Mouse (Mus musculus) heart, embryonic 16.5 days (tissue): Measurements from ENCODE around the gene Hsd11b1. TPM values are rescaled to one million over a fixed set of nuclear protein-coding genes. Genes with fewer than 3 reads are reported as not detected.

Experiments
- ATAC-seq: fragments of 200-750 bp; cut with Nextera tagmentation; replicated peaks from 2 replicates; pipeline ENCODE4 v1.8.0; 2017; ENCODE audit warnings: moderate number of reproducible peaks; ENCODE audit not compliant: insufficient read depth, low FRiP score; ENCODE audit errors: extremely low read depth
- H3K27ac ChIP-seq: fragments of 300-500 bp; sonication (generic); 2 replicates; pipeline ENCODE4 v1.5.1; 2014; ENCODE audit warnings: mild to moderate bottlenecking, low read length, control low read depth, moderate library complexity
- H3K27me3 ChIP-seq: fragments of 300-500 bp; sonication (generic); 2 replicates; pipeline ENCODE4 v1.6.1; 2014; ENCODE audit warnings: low read length, mixed read lengths; ENCODE audit not compliant: control insufficient read depth, insufficient read depth
- H3K36me3 ChIP-seq: fragments of 300-500 bp; sonication (generic); 2 replicates; pipeline ENCODE4 v1.6.1; 2014; ENCODE audit not compliant: control insufficient read depth, insufficient read depth
- H3K4me1 ChIP-seq: fragments of 300-500 bp; sonication (generic); 2 replicates; pipeline ENCODE4 v1.6.1; 2014; ENCODE audit warnings: low read length, mixed read lengths; ENCODE audit not compliant: control insufficient read depth, insufficient read depth
- H3K4me2 ChIP-seq: fragments of 300-500 bp; sonication (generic); 2 replicates; pipeline ENCODE4 v1.6.1; 2014; ENCODE audit warnings: low read depth, mild to moderate bottlenecking, control low read depth, low read length
- H3K4me3 ChIP-seq: fragments of 300-500 bp; sonication (generic); 2 replicates; pipeline ENCODE4 v1.5.1; 2014; ENCODE audit warnings: mild to moderate bottlenecking, control low read depth, low read length
- H3K9ac ChIP-seq: fragments of 300-500 bp; sonication (generic); 2 replicates; pipeline ENCODE4 v1.6.1; 2014; ENCODE audit warnings: low read length, control low read depth
- H3K9me3 ChIP-seq: fragments of 300-500 bp; sonication (generic); replicated peaks from 2 replicates; pipeline ENCODE4 v1.6.1; 2016; ENCODE audit warnings: low read length; ENCODE audit not compliant: control insufficient read depth
- WGBS: fragments of 180-500 bp; shearing (Covaris S2); extraction: QIAGEN DNeasy Blood & Tissue Kit; methylation state at CpG from one replicate; pipeline ENCODE4 v1.1.7; 2014; 5-methylcytosine and 5-hydroxymethylcytosine counted together
- polyA plus RNA-seq: library from polyadenylated mRNA; unstranded; fragments of >200 nt; fragmentation: Nextera tagmentation; extraction: Ambion mirVana; gene quantifications from 2 replicates; pipeline ENCODE4 v1.2.1, GENCODE M21; 2015

Gene Hsd11b1
- polyA plus RNA-seq, 1 experiment from 2014 or later, result 3.7 TPM

DNA sequence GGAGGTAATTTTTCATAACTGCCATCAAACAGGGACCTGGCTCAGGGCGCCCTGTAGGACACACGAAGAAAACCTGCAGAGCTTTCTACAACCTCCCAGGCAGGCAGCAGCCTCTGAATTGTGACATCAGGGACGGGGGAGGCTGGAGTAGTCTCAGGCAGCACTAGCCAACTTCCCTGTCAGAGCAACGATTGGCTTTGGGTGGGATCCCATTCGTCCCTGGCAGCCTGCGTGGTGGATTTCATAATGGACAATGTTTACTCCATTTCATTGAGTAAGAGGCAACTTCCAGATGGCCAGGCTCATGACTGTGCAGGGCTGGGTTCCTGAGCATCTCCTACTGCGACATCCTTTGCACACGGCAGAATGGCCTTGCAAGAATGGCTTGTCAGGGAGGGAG, 21.6 kb downstream of the Hsd11b1 start:
- H3K27ac ChIP-seq, result no peak overlapping the region
- H3K9me3 ChIP-seq, result no peaks in the 10 kb centered on the region
- peaks cover 9% of the 10 kb centered on the region; the same call in 1 of the 2 replicates for H3K4me1 ChIP-seq
- H3K4me2 ChIP-seq, result no peak overlapping the region
- no peaks in the 10 kb centered on the region for H3K27me3 ChIP-seq
- WGBS, result 67% methylated on average over 8 of the region's 8 CpGs
- no peak overlapping the region for H3K4me3 ChIP-seq
- H3K36me3 ChIP-seq, result no peaks in the 10 kb centered on the region
- H3K9ac ChIP-seq, result no peak overlapping the region
- no peak for ATAC-seq

DNA sequence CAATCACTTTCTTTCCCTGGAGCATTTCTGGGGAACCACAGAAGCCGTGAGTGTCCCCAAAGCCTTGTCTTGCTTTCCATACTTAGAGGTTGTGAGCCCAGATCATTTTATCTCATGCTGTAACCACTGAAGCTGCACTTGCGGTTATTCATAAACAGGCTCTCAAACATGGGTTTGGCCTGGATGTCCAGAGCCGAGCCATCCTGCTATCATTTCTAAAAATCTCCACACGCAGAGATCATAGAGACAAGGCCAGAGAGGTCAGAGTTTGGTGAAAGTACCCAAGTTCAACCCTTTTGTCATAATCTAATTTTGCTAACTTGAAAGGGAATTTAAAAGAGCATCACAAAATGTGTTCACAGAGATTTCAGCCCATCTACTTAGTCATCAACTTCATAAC, 22.4 kb downstream of the Hsd11b1 start:
- H3K36me3 ChIP-seq, result no peaks in the 10 kb centered on the region
- H3K27me3 ChIP-seq, result no peaks in the 10 kb centered on the region
- no peak overlapping the region for H3K4me2 ChIP-seq
- ATAC-seq, result no peak
- H3K9me3 ChIP-seq, result no peaks in the 10 kb centered on the region
- H3K27ac ChIP-seq, result no peak overlapping the region
- 78% methylated on average over 4 of the region's 4 CpGs for WGBS
- H3K4me1 ChIP-seq, result peaks cover 9% of the 10 kb centered on the region; the same call in 1 of the 2 replicates
- no peak overlapping the region for H3K4me3 ChIP-seq
- no peak overlapping the region for H3K9ac ChIP-seq

DNA sequence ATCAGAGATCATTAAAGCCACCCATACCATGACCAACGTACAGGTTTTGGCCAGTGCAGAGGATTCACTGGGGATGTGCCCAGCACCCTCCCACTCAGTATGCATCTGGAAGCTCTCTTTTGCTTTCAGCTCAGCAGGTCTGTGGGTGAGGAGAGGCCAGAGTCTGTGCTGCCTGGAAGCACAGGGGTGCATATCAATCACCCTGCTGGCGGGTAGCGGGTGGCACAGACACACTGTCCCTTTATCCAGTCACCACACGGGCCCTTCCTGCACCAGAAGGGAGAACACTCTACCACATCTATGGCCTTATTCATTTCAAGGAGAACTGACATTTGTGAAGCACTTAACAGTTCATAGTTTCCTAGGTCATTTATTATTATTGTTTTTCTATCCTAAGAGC, 25.4 kb downstream of the Hsd11b1 start:
- Histone ChIP-seq H3K9ac (no peak overlapping the region), H3K27me3 (no peaks in the 10 kb centered on the region), H3K4me1 (peaks cover 4% of the 10 kb centered on the region; the same call in 1 of the 2 replicates), H3K4me2 (no peak overlapping the region), H3K4me3 (no peak overlapping the region), H3K36me3 (no peaks in the 10 kb centered on the region), H3K9me3 (no peaks in the 10 kb centered on the region), H3K27ac (no peak overlapping the region)
- WGBS, result 54% methylated on average over 4 of the region's 4 CpGs
- no peak for ATAC-seq

DNA sequence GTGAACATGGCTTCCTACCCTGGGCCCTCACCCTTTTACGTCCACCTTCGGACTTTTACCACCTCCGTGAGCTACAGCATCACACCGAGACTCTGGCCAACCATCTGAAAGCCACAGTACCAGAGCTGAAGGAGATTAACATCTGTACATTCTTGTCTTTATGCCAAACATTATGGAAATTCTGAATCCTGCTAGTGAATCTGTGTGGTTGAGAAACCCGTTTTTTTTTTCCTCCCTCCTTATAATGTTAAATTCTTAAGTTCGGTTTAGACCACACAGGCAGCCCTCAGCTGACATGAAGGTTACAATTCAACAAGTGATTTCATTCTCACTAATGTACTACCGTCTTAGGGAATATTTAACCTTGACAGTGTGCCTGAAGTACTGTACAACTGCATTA, 28.9 kb downstream of the Hsd11b1 start:
- Histone ChIP-seq H3K4me1 (no peaks in the 10 kb centered on the region), H3K36me3 (no peaks in the 10 kb centered on the region), H3K9me3 (no peaks in the 10 kb centered on the region), H3K27ac (no peak overlapping the region), H3K9ac (no peak overlapping the region), H3K4me2 (no peak overlapping the region), H3K4me3 (no peak overlapping the region), H3K27me3 (no peaks in the 10 kb centered on the region)
- WGBS, result 77% methylated on average over 7 of the region's 7 CpGs
- ATAC-seq, result no peak

DNA sequence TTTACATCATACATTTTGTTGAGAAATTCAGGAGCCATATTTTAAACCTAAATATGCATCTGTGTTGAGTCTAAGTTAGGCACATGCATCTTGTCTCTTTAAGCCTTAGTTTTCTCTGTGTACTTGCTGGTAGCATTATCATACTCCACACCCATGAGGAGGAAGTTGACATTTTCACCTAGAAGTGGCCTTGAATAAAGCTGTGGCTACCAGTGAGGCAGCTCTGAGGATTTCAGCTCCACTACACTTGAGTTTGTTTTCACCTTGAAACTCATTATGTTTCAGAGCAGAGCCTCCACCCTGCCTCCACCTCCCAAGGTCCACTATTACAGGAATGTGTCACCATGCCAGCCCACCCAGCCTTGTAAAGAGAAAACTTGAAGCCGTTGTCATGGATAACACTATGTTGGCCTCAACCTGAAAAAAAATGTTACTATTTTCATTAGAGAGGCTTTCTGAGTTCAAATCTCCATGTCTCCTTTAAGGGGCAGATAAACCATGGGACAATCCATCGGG, 29.7 kb downstream of the Hsd11b1 start:
- ATAC-seq, result no peak

DNA sequence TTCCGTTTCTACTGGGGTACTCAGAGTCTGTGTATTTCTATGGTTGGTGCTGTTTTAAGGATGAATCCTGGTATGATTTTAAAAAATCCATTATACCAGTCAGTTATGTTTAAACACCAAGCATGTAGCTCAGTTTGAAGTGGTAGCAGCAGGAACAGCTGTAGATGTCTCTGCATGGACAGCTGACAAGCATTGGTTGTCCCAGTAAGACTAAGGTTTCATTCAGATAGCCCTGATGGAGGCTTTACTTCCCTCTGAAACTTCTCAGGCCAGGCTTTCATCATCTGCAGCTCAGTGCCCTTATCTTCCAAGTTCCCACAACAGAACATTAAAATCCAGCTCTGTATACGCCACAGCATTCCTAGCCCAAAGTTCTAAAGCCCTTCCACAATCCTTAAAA, 31.1 kb downstream of the Hsd11b1 start:
- H3K27me3 ChIP-seq, result no peaks in the 10 kb centered on the region
- H3K4me2 ChIP-seq, result no peak overlapping the region
- no peaks in the 10 kb centered on the region for H3K36me3 ChIP-seq
- H3K27ac ChIP-seq, result no peak overlapping the region
- no peak overlapping the region for H3K9ac ChIP-seq
- H3K4me3 ChIP-seq, result no peak overlapping the region
- no peak for ATAC-seq
- no peaks in the 10 kb centered on the region for H3K9me3 ChIP-seq
- WGBS, result 81% methylated on average over 2 of the region's 2 CpGs
- H3K4me1 ChIP-seq, result no peaks in the 10 kb centered on the region

More for the DNA sequence above, 29.7 kb downstream of the Hsd11b1 start:
- Histone ChIP-seq H3K9ac (no peak overlapping the region), H3K4me3 (no peak overlapping the region), H3K4me2 (no peak overlapping the region), H3K36me3 (no peaks in the 10 kb centered on the region), H3K9me3 (no peaks in the 10 kb centered on the region), H3K4me1 (no peaks in the 10 kb centered on the region), H3K27me3 (no peaks in the 10 kb centered on the region), H3K27ac (no peak overlapping the region)
- 91% methylated on average over 2 of the region's 2 CpGs for WGBS

DNA sequence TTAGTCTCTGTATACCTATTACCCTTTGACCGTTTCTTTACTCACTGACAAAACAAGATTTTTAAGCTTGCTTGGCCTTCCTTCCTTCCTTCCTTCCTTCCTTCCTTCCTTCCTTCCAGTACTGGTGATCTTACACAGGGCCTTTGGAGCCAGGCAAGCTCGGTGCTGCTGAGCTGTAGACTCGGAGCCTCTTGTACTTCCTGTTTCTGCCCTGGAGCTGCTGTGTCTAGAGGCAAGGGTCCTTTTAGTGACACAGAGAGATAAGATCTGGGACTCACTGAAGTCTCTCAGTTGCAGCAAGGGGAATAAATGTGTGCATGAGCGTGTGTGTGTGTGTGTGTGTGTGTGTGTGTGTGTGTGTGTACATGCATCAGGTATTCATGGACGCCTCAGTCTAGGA, 32.9 kb downstream of the Hsd11b1 start:
- Histone ChIP-seq H3K9ac (no peak overlapping the region), H3K36me3 (no peaks in the 10 kb centered on the region), H3K4me2 (no peak overlapping the region), H3K9me3 (no peaks in the 10 kb centered on the region), H3K4me3 (no peak overlapping the region), H3K27ac (no peak overlapping the region), H3K4me1 (no peaks in the 10 kb centered on the region; the same call in 1 of the 2 replicates), H3K27me3 (no peaks in the 10 kb centered on the region)
- WGBS, result 45% methylated on average over 5 of the region's 5 CpGs
- ATAC-seq, result no peak

DNA sequence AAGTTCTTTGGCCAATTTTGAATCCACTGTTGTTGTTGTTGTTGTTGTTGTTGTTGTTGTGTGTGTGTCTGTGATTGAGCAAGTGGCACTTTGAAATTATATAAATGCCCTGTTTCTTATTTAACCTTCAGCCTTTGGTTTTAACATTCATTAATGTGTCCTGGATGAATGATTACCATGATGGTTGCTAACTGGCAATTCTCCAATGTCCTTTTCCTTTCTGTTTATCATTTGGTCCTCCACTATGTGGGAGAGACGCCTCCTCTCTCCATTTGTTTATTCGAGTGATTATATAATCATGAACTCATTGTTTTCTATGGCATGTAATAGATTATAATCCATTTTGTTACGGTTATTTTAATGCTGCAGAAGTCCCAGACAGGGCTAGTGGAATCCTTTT, 33.3 kb downstream of the Hsd11b1 start:
- no peaks in the 10 kb centered on the region for H3K36me3 ChIP-seq
- ATAC-seq, result no peak
- no peaks in the 10 kb centered on the region for H3K9me3 ChIP-seq
- H3K27ac ChIP-seq, result no peak overlapping the region
- H3K4me2 ChIP-seq, result no peak overlapping the region
- H3K27me3 ChIP-seq, result no peaks in the 10 kb centered on the region
- H3K4me1 ChIP-seq, result no peaks in the 10 kb centered on the region; the same call in 1 of the 2 replicates
- H3K9ac ChIP-seq, result no peak overlapping the region
- 55% methylated on average over 3 of the region's 3 CpGs for WGBS
- no peak overlapping the region for H3K4me3 ChIP-seq

DNA sequence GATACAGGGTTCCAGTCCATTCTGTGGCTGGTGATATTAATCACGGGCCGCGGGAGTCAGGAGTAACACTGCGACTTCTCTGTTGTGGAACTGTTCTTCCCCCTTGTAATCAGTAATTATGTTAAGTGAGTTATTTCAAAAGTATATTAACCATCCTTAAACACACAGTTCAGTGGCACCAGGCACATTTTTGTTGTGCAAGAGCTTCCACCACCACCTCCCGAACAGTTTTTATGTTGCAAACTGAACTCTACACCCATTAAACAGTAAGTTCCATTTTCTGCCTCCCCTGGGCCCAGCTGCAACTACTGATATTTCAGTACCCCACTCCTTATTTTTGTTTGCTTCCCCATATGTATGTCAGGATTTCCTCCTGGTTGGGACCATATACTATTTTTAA, 34.3 kb downstream of the Hsd11b1 start:
- H3K4me1 ChIP-seq, result no peaks in the 10 kb centered on the region; the same call in 1 of the 2 replicates
- no peak for ATAC-seq
- no peaks in the 10 kb centered on the region for H3K9me3 ChIP-seq
- 89% methylated on average over 5 of the region's 5 CpGs for WGBS
- no peak overlapping the region for H3K9ac ChIP-seq
- H3K4me3 ChIP-seq, result no peak overlapping the region
- H3K27ac ChIP-seq, result no peak overlapping the region
- H3K36me3 ChIP-seq, result no peaks in the 10 kb centered on the region
- no peak overlapping the region for H3K4me2 ChIP-seq
- no peaks in the 10 kb centered on the region for H3K27me3 ChIP-seq
